Mouse (Mus musculus) right cerebral cortex, adult 2 months (tissue): ENCODE results near the gene Pmpcb.

Experiments used
- DNase-seq, 2 experiments: peaks; one replicate each; pipeline ENCODE4 v3.0.0; 2021 to 2022; ENCODE audit warnings: low spot score in 2 of 2

Pmpcb gene

GRCm38 (mm10) chr5:21732177-21732911 lies 4.6 kb upstream of the Pmpcb start:
- no peak for DNase-seq

GRCm38 (mm10) chr5:21732930-21733329 lies 4.0 kb upstream of the Pmpcb start:
- peak; percentile 87 to 89 for DNase-seq

GRCm38 (mm10) chr5:21735100-21735499 lies 1.8 kb upstream of the Pmpcb start:
- DNase-seq, result no peak

- peak; percentile 62 for DNase-seq
These were observed 1.4 kb upstream of the Pmpcb start for GRCm38 (mm10) chr5:21735584-21735983.

GRCm38 (mm10) chr5:21736046-21736445 lies 895 bp upstream of the Pmpcb start:
- no peak for DNase-seq

- no peak for DNase-seq
These were observed 679 bp downstream of the Pmpcb start for GRCm38 (mm10) chr5:21737620-21738019.

GRCm38 (mm10) chr5:21739120-21739519 lies 2.2 kb downstream of the Pmpcb start:
- no peak for DNase-seq

- no peak for DNase-seq
These were observed 2.9 kb downstream of the Pmpcb start for GRCm38 (mm10) chr5:21739881-21740280.

- DNase-seq, result no peak
These were observed 6.7 kb downstream of the Pmpcb start for GRCm38 (mm10) chr5:21743606-21744005.

GRCm38 (mm10) chr5:21744651-21745050 lies 7.7 kb downstream of the Pmpcb start:
- DNase-seq, result no peak

GRCm38 (mm10) chr5:21745966-21746365 lies 9.0 kb downstream of the Pmpcb start:
- no peak for DNase-seq

- DNase-seq, result no peak
These were observed 31.6 kb downstream of the Pmpcb start for GRCm38 (mm10) chr5:21768506-21768905.

GRCm38 (mm10) chr5:21769841-21770240 lies 32.9 kb downstream of the Pmpcb start:
- no peak for DNase-seq

- no peak for DNase-seq
These were observed 39.5 kb downstream of the Pmpcb start for GRCm38 (mm10) chr5:21776491-21776890.

- peak in 1 of 2 experiments; percentile 24 for DNase-seq
These were observed 47.5 kb downstream of the Pmpcb start for GRCm38 (mm10) chr5:21784161-21785052.

GRCm38 (mm10) chr5:21785053-21785452 lies 48.1 kb downstream of the Pmpcb start, which contains the start of the genes Dnajc2 and Psmc2:
Gene Dnajc2 (minus strand): TSS chr5:21785251.
Gene Psmc2 (plus strand): TSS chr5:21785283.
- peak; percentile 85 to 86 for DNase-seq

GRCm38 (mm10) chr5:21785776-21786175 lies 48.8 kb downstream of the Pmpcb start:
- DNase-seq, result no peak

- DNase-seq, result peak; percentile 93 to 95
These were observed 49.6 kb downstream of the Pmpcb start for GRCm38 (mm10) chr5:21786258-21787185.

GRCm38 (mm10) chr5:21787186-21788105 lies 50.5 kb downstream of the Pmpcb start:
- DNase-seq, result no peak

GRCm38 (mm10) chr5:21789061-21789460 lies 52.1 kb downstream of the Pmpcb start:
- no peak for DNase-seq
